Mouse (Mus musculus): ENCODE data around the gene Urm1.

- no peak for TF ChIP-seq CTCF (IDR thresholded peaks at IDR 0.05; ENCODE audit: low read depth, low read length)
- no peak for TF ChIP-seq POLR2A (IDR thresholded peaks at IDR 0.05; ENCODE audit: extremely low read depth, insufficient read depth, low read length)
These were observed 11.2 kb downstream of the Urm1 start for GRCm38 (mm10) chr2:29831106-29831505.

Measured in liver, adult 2 months (tissue).